Mouse (Mus musculus): ENCODE results near the gene Sav1.

Gene Sav1

GRCm38 (mm10) chr12:69986786-69987497 is at the start of gene Sav1:
Sav1 (minus strand) TSS chr12:69987002.
- DNase-seq (ENCODE audit: low spot score in 2 of 2): peak; percentile 89 to 93

GRCm38 (mm10) chr12:70026233-70026632 is 39.4 kb upstream of the Sav1 start:
- no peak for DNase-seq (ENCODE audit: low spot score in 2 of 2)

- DNase-seq (ENCODE audit: low spot score in 2 of 2): no peak
Observed at GRCm38 (mm10) chr12:70025431-70025830, 38.6 kb upstream of the Sav1 start.

GRCm38 (mm10) chr12:70023580-70023979 is 36.8 kb upstream of the Sav1 start:
- no peak for DNase-seq (ENCODE audit: low spot score in 2 of 2)

- DNase-seq (ENCODE audit: low spot score in 2 of 2): no peak
Observed at GRCm38 (mm10) chr12:70018153-70018552, 31.4 kb upstream of the Sav1 start.

- DNase-seq (ENCODE audit: low spot score in 2 of 2): no peak
Observed at GRCm38 (mm10) chr12:70015936-70016335, 29.1 kb upstream of the Sav1 start.

- no peak for DNase-seq (ENCODE audit: low spot score in 2 of 2)
Observed at GRCm38 (mm10) chr12:70011681-70012080, 24.9 kb upstream of the Sav1 start.

GRCm38 (mm10) chr12:70010356-70010755 is 23.6 kb upstream of the Sav1 start:
- no peak for DNase-seq (ENCODE audit: low spot score in 2 of 2)

GRCm38 (mm10) chr12:70005103-70005502 is 18.3 kb upstream of the Sav1 start:
- no peak for DNase-seq (ENCODE audit: low spot score in 2 of 2)

- DNase-seq (ENCODE audit: low spot score in 2 of 2): no peak
Observed at GRCm38 (mm10) chr12:69998186-69998983, 11.6 kb upstream of the Sav1 start.

GRCm38 (mm10) chr12:69995382-69995781 is 8.6 kb upstream of the Sav1 start:
- no peak for DNase-seq (ENCODE audit: low spot score in 2 of 2)

- peak in 1 of 2 experiments; percentile 64 for DNase-seq (ENCODE audit: low spot score in 2 of 2)
Observed at GRCm38 (mm10) chr12:69986241-69986762, 500 bp downstream of the Sav1 start.

- DNase-seq (ENCODE audit: low spot score in 2 of 2): no peak
Observed at GRCm38 (mm10) chr12:69985546-69985945, 1.3 kb downstream of the Sav1 start.

- DNase-seq (ENCODE audit: low spot score in 2 of 2): peak in 1 of 2 experiments; percentile 49
Observed at GRCm38 (mm10) chr12:69982874-69983273, 3.9 kb downstream of the Sav1 start.

- no peak for DNase-seq (ENCODE audit: low spot score in 2 of 2)
Observed at GRCm38 (mm10) chr12:69977376-69977998, 9.3 kb downstream of the Sav1 start.

- DNase-seq (ENCODE audit: low spot score in 2 of 2): no peak
Observed at GRCm38 (mm10) chr12:69976688-69977087, 10.1 kb downstream of the Sav1 start.

GRCm38 (mm10) chr12:69973666-69974065 is 13.1 kb downstream of the Sav1 start:
- no peak for DNase-seq (ENCODE audit: low spot score in 2 of 2)

- DNase-seq (ENCODE audit: low spot score in 2 of 2): no peak
Observed at GRCm38 (mm10) chr12:69968154-69968553, 18.6 kb downstream of the Sav1 start.

GRCm38 (mm10) chr12:69967112-69967511 is 19.7 kb downstream of the Sav1 start:
- no peak for DNase-seq (ENCODE audit: low spot score in 2 of 2)

- no peak for DNase-seq (ENCODE audit: low spot score in 2 of 2)
Observed at GRCm38 (mm10) chr12:69966071-69966470, 20.7 kb downstream of the Sav1 start.

- DNase-seq (ENCODE audit: low spot score in 2 of 2): no peak
Observed at GRCm38 (mm10) chr12:69965644-69966043, 21.2 kb downstream of the Sav1 start.

- DNase-seq (ENCODE audit: low spot score in 2 of 2): no peak
Observed at GRCm38 (mm10) chr12:69963141-69963540, 23.7 kb downstream of the Sav1 start.
